Mouse (Mus musculus) neural tube, embryonic 11.5 days (tissue): Measurements from ENCODE around the gene Tmem44. TPM values are rescaled to one million over a fixed set of nuclear protein-coding genes. Genes with fewer than 3 reads are reported as not detected.

Experiments used
- ATAC-seq: fragments of 200-750 bp; cut with Nextera tagmentation; 2 replicates; pipeline ENCODE4 v1.8.0; 2017; ENCODE audit warnings: moderate number of reproducible peaks, mild to moderate bottlenecking, moderate TSS enrichment, moderate library complexity; ENCODE audit not compliant: insufficient read depth, low FRiP score, low TSS enrichment
- DNase-seq: peaks from one replicate; pipeline ENCODE4 v3.0.0-alpha.2; 2015; ENCODE audit warnings: low spot score
- H3K27ac ChIP-seq: fragments of 300-500 bp; sonication (generic); 2 replicates; pipeline ENCODE4 v1.5.1; 2014; ENCODE audit warnings: low read depth, mild to moderate bottlenecking, low read length
- H3K27me3 ChIP-seq: fragments of 300-500 bp; sonication (generic); 2 replicates; pipeline ENCODE4 v1.6.1; 2014; ENCODE audit warnings: mild to moderate bottlenecking, low read length, mixed read lengths; ENCODE audit not compliant: control insufficient read depth, insufficient read depth
- H3K36me3 ChIP-seq: fragments of 300-500 bp; sonication (generic); 2 replicates; pipeline ENCODE4 v1.6.1; 2014; ENCODE audit warnings: mild to moderate bottlenecking, low read length, moderate library complexity, mixed read lengths; ENCODE audit not compliant: control insufficient read depth, insufficient read depth
- H3K4me1 ChIP-seq: fragments of 300-500 bp; sonication (generic); 2 replicates; pipeline ENCODE4 v1.6.1; 2014; ENCODE audit warnings: low read length, mixed read lengths; ENCODE audit not compliant: control insufficient read depth, insufficient read depth
- H3K4me2 ChIP-seq: fragments of 300-500 bp; sonication (generic); 2 replicates; pipeline ENCODE4 v1.6.1; 2014; ENCODE audit warnings: low read depth, mild to moderate bottlenecking, moderate library complexity
- H3K4me3 ChIP-seq: fragments of 300-500 bp; sonication (generic); 2 replicates; pipeline ENCODE4 v1.5.1; 2014; ENCODE audit warnings: low read depth, low read length
- H3K9ac ChIP-seq: fragments of 300-500 bp; sonication (generic); 2 replicates; pipeline ENCODE4 v1.6.1; 2014; ENCODE audit warnings: mild to moderate bottlenecking, low read length
- H3K9me3 ChIP-seq: fragments of 300-500 bp; sonication (generic); 2 replicates; pipeline ENCODE4 v1.6.1; 2016; ENCODE audit warnings: low read length; ENCODE audit not compliant: control insufficient read depth
- WGBS: fragments of 180-500 bp; shearing (Covaris S2); extraction: QIAGEN DNeasy Blood & Tissue Kit; methylation state at CpG from one replicate; pipeline ENCODE4 v1.1.7; 2014; 5-methylcytosine and 5-hydroxymethylcytosine counted together
- polyA plus RNA-seq: library from polyadenylated mRNA; unstranded; fragments of >200 nt; fragmentation: Nextera tagmentation; extraction: Ambion mirVana; gene quantifications from 2 replicates; pipeline ENCODE4 v1.2.1, GENCODE M21; 2014

Gene Tmem44
- polyA plus RNA-seq, 1 experiment from 2014 or later, result 32.8 TPM

GRCm38 (mm10) chr16:30530815-30531214, 19.8 kb downstream of the Tmem44 start:
- WGBS, result 44% methylated on average over 4 of the region's 4 CpGs
- H3K9ac ChIP-seq, result no peak overlapping the region
- H3K9me3 ChIP-seq, result no peaks in the 10 kb centered on the region
- H3K36me3 ChIP-seq, result peaks cover 3% of the 10 kb centered on the region; the same call in 1 of the 2 replicates
- ATAC-seq (no peak), DNase-seq (peak; percentile 33)
- H3K4me2 ChIP-seq, result no peak overlapping the region
- H3K27ac ChIP-seq, result no peak overlapping the region
- H3K27me3 ChIP-seq, result no peaks in the 10 kb centered on the region
- no peak overlapping the region for H3K4me3 ChIP-seq
- H3K4me1 ChIP-seq, result no peaks in the 10 kb centered on the region

GRCm38 (mm10) chr16:30528386-30528785, 22.3 kb downstream of the Tmem44 start:
- no peak for DNase-seq
- H3K27ac ChIP-seq, result no peak overlapping the region
- H3K9ac ChIP-seq, result no peak overlapping the region
- no peaks in the 10 kb centered on the region for H3K27me3 ChIP-seq
- H3K36me3 ChIP-seq, result peaks cover 3% of the 10 kb centered on the region; the same call in 1 of the 2 replicates
- ATAC-seq, result no peak
- H3K4me1 ChIP-seq, result no peaks in the 10 kb centered on the region
- no peak overlapping the region for H3K4me2 ChIP-seq
- WGBS, result 90% methylated on average over 8 of the region's 8 CpGs
- no peaks in the 10 kb centered on the region for H3K9me3 ChIP-seq
- no peak overlapping the region for H3K4me3 ChIP-seq

GRCm38 (mm10) chr16:30527889-30528288, 22.8 kb downstream of the Tmem44 start:
- H3K4me1 ChIP-seq, result no peaks in the 10 kb centered on the region
- no peaks in the 10 kb centered on the region for H3K27me3 ChIP-seq
- peaks cover 3% of the 10 kb centered on the region; the same call in 1 of the 2 replicates for H3K36me3 ChIP-seq
- no peak overlapping the region for H3K4me2 ChIP-seq
- H3K9me3 ChIP-seq, result no peaks in the 10 kb centered on the region
- DNase-seq (no peak), ATAC-seq (no peak)
- no peak overlapping the region for H3K27ac ChIP-seq
- WGBS, result 71% methylated on average over 2 of the region's 2 CpGs
- H3K9ac ChIP-seq, result no peak overlapping the region
- no peak overlapping the region for H3K4me3 ChIP-seq

- no peaks in the 10 kb centered on the region for H3K4me1 ChIP-seq
- 80% methylated on average over 14 of the region's 14 CpGs for WGBS
- no peaks in the 10 kb centered on the region for H3K9me3 ChIP-seq
- H3K27me3 ChIP-seq, result no peaks in the 10 kb centered on the region
- no peak overlapping the region for H3K4me2 ChIP-seq
- peaks cover 3% of the 10 kb centered on the region; the same call in 1 of the 2 replicates for H3K36me3 ChIP-seq
- DNase-seq (no peak), ATAC-seq (no peak)
- H3K27ac ChIP-seq, result no peak overlapping the region
- H3K4me3 ChIP-seq, result no peak overlapping the region
- H3K9ac ChIP-seq, result no peak overlapping the region
Measured at GRCm38 (mm10) chr16:30525756-30526155, 24.9 kb downstream of the Tmem44 start.

- Histone ChIP-seq H3K27me3 (no peaks in the 10 kb centered on the region), H3K27ac (no peak overlapping the region), H3K4me1 (no peaks in the 10 kb centered on the region), H3K4me2 (no peak overlapping the region), H3K9ac (no peak overlapping the region), H3K36me3 (peaks cover 3% of the 10 kb centered on the region; the same call in 1 of the 2 replicates), H3K4me3 (no peak overlapping the region), H3K9me3 (no peaks in the 10 kb centered on the region)
- WGBS, result 94% methylated on average over 6 of the region's 6 CpGs
- DNase-seq (no peak), ATAC-seq (no peak)
Measured at GRCm38 (mm10) chr16:30524481-30524880, 26.2 kb downstream of the Tmem44 start.

- Histone ChIP-seq H3K9ac (no peak overlapping the region), H3K27ac (no peak overlapping the region), H3K27me3 (no peaks in the 10 kb centered on the region), H3K4me2 (no peak overlapping the region), H3K9me3 (no peaks in the 10 kb centered on the region), H3K4me3 (no peak overlapping the region), H3K4me1 (no peaks in the 10 kb centered on the region), H3K36me3 (no peaks in the 10 kb centered on the region)
- ATAC-seq (no peak), DNase-seq (no peak)
- 67% methylated on average over 10 of the region's 10 CpGs for WGBS
Measured at GRCm38 (mm10) chr16:30522253-30522940, 28.2 kb downstream of the Tmem44 start.

- ATAC-seq (no peak), DNase-seq (no peak)
- no peaks in the 10 kb centered on the region for H3K27me3 ChIP-seq
- no peak overlapping the region for H3K4me3 ChIP-seq
- 68% methylated on average over 3 of the region's 3 CpGs for WGBS
- H3K9ac ChIP-seq, result no peak overlapping the region
- no peaks in the 10 kb centered on the region; the same call in 1 of the 2 replicates for H3K9me3 ChIP-seq
- H3K4me2 ChIP-seq, result no peak overlapping the region
- no peaks in the 10 kb centered on the region for H3K36me3 ChIP-seq
- H3K27ac ChIP-seq, result no peak overlapping the region
- no peaks in the 10 kb centered on the region for H3K4me1 ChIP-seq
Measured at GRCm38 (mm10) chr16:30521147-30521546, 29.5 kb downstream of the Tmem44 start.

- DNase-seq (peak; percentile 68), ATAC-seq (no peak)
- WGBS, result 34% methylated on average over 9 of the region's 9 CpGs
- H3K4me1 ChIP-seq, result no peaks in the 10 kb centered on the region
- no peaks in the 10 kb centered on the region for H3K36me3 ChIP-seq
- H3K4me3 ChIP-seq, result no peak overlapping the region
- H3K27me3 ChIP-seq, result no peaks in the 10 kb centered on the region
- no peak overlapping the region for H3K4me2 ChIP-seq
- H3K9me3 ChIP-seq, result no peaks in the 10 kb centered on the region; the same call in 1 of the 2 replicates
- H3K9ac ChIP-seq, result no peak overlapping the region
- no peak overlapping the region for H3K27ac ChIP-seq
Measured at GRCm38 (mm10) chr16:30520361-30520823, 30.2 kb downstream of the Tmem44 start.

- Histone ChIP-seq H3K4me2 (no peak overlapping the region), H3K4me3 (no peak overlapping the region), H3K27me3 (no peaks in the 10 kb centered on the region), H3K27ac (no peak overlapping the region), H3K36me3 (no peaks in the 10 kb centered on the region), H3K9me3 (no peaks in the 10 kb centered on the region; the same call in 1 of the 2 replicates), H3K9ac (no peak overlapping the region), H3K4me1 (no peaks in the 10 kb centered on the region)
- 84% methylated on average over 9 of the region's 9 CpGs for WGBS
- no peak for ATAC-seq
- DNase-seq, result no peak
Measured at GRCm38 (mm10) chr16:30518635-30519034, 32.0 kb downstream of the Tmem44 start.
